Mouse (Mus musculus): ENCODE results near the gene Olfr631. TPM values are rescaled to one million over a fixed set of nuclear protein-coding genes. Genes with fewer than 3 reads are reported as not detected.

Gene Olfr631
- total RNA-seq (2014; rRNA removed) (not detected in 2 replicates), polyA plus RNA-seq (2012; rRNA removed) (not detected in 2 replicates)

GRCm38 (mm10) chr7:103928525-103928924, at the start of gene Olfr631:
TSS of gene Olfr631 (plus strand) at chr7:103928825.
- DNase-seq (ENCODE audit: extremely low read depth, low read depth, low spot score): no peak
- no peaks in the 10 kb centered on the region for H3K4me1 ChIP-seq (ENCODE audit: control insufficient read depth, insufficient read depth, low read length)
- TF ChIP-seq CTCF (IDR thresholded peaks at IDR 0.05; ENCODE audit: low read depth, low read length) (no peak), POLR2A (IDR thresholded peaks at IDR 0.05; ENCODE audit: extremely low read depth, insufficient read depth, low read length) (no peak)
- H3K4me3 ChIP-seq (ENCODE audit: insufficient read depth, low read depth, low read length): no peak within 1 kb of the TSS
- no peaks in the 10 kb centered on the region for H3K27me3 ChIP-seq (ENCODE audit: control insufficient read depth, insufficient read depth, low read length)
- H3K36me3 ChIP-seq (ENCODE audit: control insufficient read depth, insufficient read depth, low read length): no peaks in the 10 kb centered on the region
- H3K9ac ChIP-seq (ENCODE audit: low read depth, low read length): no peak within 1 kb of the TSS
- no peak within 1 kb of the TSS for H3K27ac ChIP-seq (replicated peaks; ENCODE audit: insufficient read depth, low read depth, low read length)
- H3K79me2 ChIP-seq (ENCODE audit: control insufficient read depth, insufficient read depth, low read length): no peaks in the 10 kb centered on the region

- no peaks in the 10 kb centered on the region for H3K36me3 ChIP-seq (ENCODE audit: control insufficient read depth, insufficient read depth, low read length)
- no peaks in the 10 kb centered on the region for H3K27me3 ChIP-seq (ENCODE audit: control insufficient read depth, insufficient read depth, low read length)
- H3K9ac ChIP-seq (ENCODE audit: low read depth, low read length): no peak within 1 kb of the TSS
- H3K4me1 ChIP-seq (ENCODE audit: control insufficient read depth, insufficient read depth, low read length): no peaks in the 10 kb centered on the region
- TF ChIP-seq CTCF (IDR thresholded peaks at IDR 0.05; ENCODE audit: low read depth, low read length) (no peak), POLR2A (IDR thresholded peaks at IDR 0.05; ENCODE audit: extremely low read depth, insufficient read depth, low read length) (no peak)
- no peaks in the 10 kb centered on the region for H3K79me2 ChIP-seq (ENCODE audit: control insufficient read depth, insufficient read depth, low read length)
- DNase-seq (ENCODE audit: extremely low read depth, low read depth, low spot score): no peak
- H3K4me3 ChIP-seq (ENCODE audit: insufficient read depth, low read depth, low read length): no peak within 1 kb of the TSS
- no peak within 1 kb of the TSS for H3K27ac ChIP-seq (replicated peaks; ENCODE audit: insufficient read depth, low read depth, low read length)
Observed at GRCm38 (mm10) chr7:103886152-103886551, 42.5 kb upstream of the Olfr631 start, which contains the start of gene Olfr66. TSS of gene Olfr66 (minus strand) at chr7:103886252.

GRCm38 (mm10) chr7:103894385-103894784, 34.2 kb upstream of the Olfr631 start, which contains the start of gene Olfr64:
TSS of gene Olfr64 (minus strand) at chr7:103894485.
- H3K79me2 ChIP-seq (ENCODE audit: control insufficient read depth, insufficient read depth, low read length): no peaks in the 10 kb centered on the region
- no peaks in the 10 kb centered on the region for H3K27me3 ChIP-seq (ENCODE audit: control insufficient read depth, insufficient read depth, low read length)
- DNase-seq (ENCODE audit: extremely low read depth, low read depth, low spot score): no peak
- 35% methylated on average over 1 of the region's 1 CpGs for WGBS
- no peaks in the 10 kb centered on the region for H3K36me3 ChIP-seq (ENCODE audit: control insufficient read depth, insufficient read depth, low read length)
- TF ChIP-seq POLR2A (IDR thresholded peaks at IDR 0.05; ENCODE audit: extremely low read depth, insufficient read depth, low read length): no peak
- TF ChIP-seq CTCF (IDR thresholded peaks at IDR 0.05; ENCODE audit: low read depth, low read length): no peak
- no peaks in the 10 kb centered on the region for H3K4me1 ChIP-seq (ENCODE audit: control insufficient read depth, insufficient read depth, low read length)
- H3K27ac ChIP-seq (replicated peaks; ENCODE audit: insufficient read depth, low read depth, low read length): no peak within 1 kb of the TSS
- no peak within 1 kb of the TSS for H3K4me3 ChIP-seq (ENCODE audit: insufficient read depth, low read depth, low read length)
- no peak within 1 kb of the TSS for H3K9ac ChIP-seq (ENCODE audit: low read depth, low read length)

GRCm38 (mm10) chr7:103903187-103903586, 25.4 kb upstream of the Olfr631 start, which contains the start of gene Olfr65:
TSS of gene Olfr65 (plus strand) at chr7:103903487.
- no peaks in the 10 kb centered on the region for H3K36me3 ChIP-seq (ENCODE audit: control insufficient read depth, insufficient read depth, low read length)
- TF ChIP-seq CTCF (IDR thresholded peaks at IDR 0.05; ENCODE audit: low read depth, low read length) (no peak), POLR2A (IDR thresholded peaks at IDR 0.05; ENCODE audit: extremely low read depth, insufficient read depth, low read length) (no peak)
- no peaks in the 10 kb centered on the region for H3K79me2 ChIP-seq (ENCODE audit: control insufficient read depth, insufficient read depth, low read length)
- WGBS: 66% methylated on average over 2 of the region's 2 CpGs
- no peaks in the 10 kb centered on the region for H3K27me3 ChIP-seq (ENCODE audit: control insufficient read depth, insufficient read depth, low read length)
- no peak for DNase-seq (ENCODE audit: extremely low read depth, low read depth, low spot score)
- no peak within 1 kb of the TSS for H3K4me3 ChIP-seq (ENCODE audit: insufficient read depth, low read depth, low read length)
- no peaks in the 10 kb centered on the region for H3K4me1 ChIP-seq (ENCODE audit: control insufficient read depth, insufficient read depth, low read length)
- H3K9ac ChIP-seq (ENCODE audit: low read depth, low read length): no peak within 1 kb of the TSS
- H3K27ac ChIP-seq (replicated peaks; ENCODE audit: insufficient read depth, low read depth, low read length): no peak within 1 kb of the TSS

GRCm38 (mm10) chr7:103910047-103910446, 18.6 kb upstream of the Olfr631 start:
- no peak for DNase-seq (ENCODE audit: extremely low read depth, low read depth, low spot score)
- no peaks in the 10 kb centered on the region for H3K36me3 ChIP-seq (ENCODE audit: control insufficient read depth, insufficient read depth, low read length)
- no peak overlapping the region for H3K9ac ChIP-seq (ENCODE audit: low read depth, low read length)
- no peaks in the 10 kb centered on the region for H3K4me1 ChIP-seq (ENCODE audit: control insufficient read depth, insufficient read depth, low read length)
- TF ChIP-seq POLR2A (IDR thresholded peaks at IDR 0.05; ENCODE audit: extremely low read depth, insufficient read depth, low read length) (no peak), CTCF (IDR thresholded peaks at IDR 0.05; ENCODE audit: low read depth, low read length) (no peak)
- no peaks in the 10 kb centered on the region for H3K27me3 ChIP-seq (ENCODE audit: control insufficient read depth, insufficient read depth, low read length)
- no peak overlapping the region for H3K4me3 ChIP-seq (ENCODE audit: insufficient read depth, low read depth, low read length)
- H3K79me2 ChIP-seq (ENCODE audit: control insufficient read depth, insufficient read depth, low read length): no peaks in the 10 kb centered on the region
- WGBS: 30% methylated on average over 3 of the region's 3 CpGs
- H3K27ac ChIP-seq (replicated peaks; ENCODE audit: insufficient read depth, low read depth, low read length): no peak overlapping the region

- no peak overlapping the region for H3K27ac ChIP-seq (replicated peaks; ENCODE audit: insufficient read depth, low read depth, low read length)
- H3K27me3 ChIP-seq (ENCODE audit: control insufficient read depth, insufficient read depth, low read length): no peaks in the 10 kb centered on the region
- no peaks in the 10 kb centered on the region for H3K4me1 ChIP-seq (ENCODE audit: control insufficient read depth, insufficient read depth, low read length)
- no peak for DNase-seq (ENCODE audit: extremely low read depth, low read depth, low spot score)
- no peak overlapping the region for H3K4me3 ChIP-seq (ENCODE audit: insufficient read depth, low read depth, low read length)
- no peak for TF ChIP-seq POLR2A (IDR thresholded peaks at IDR 0.05; ENCODE audit: extremely low read depth, insufficient read depth, low read length)
- no peak for TF ChIP-seq CTCF (IDR thresholded peaks at IDR 0.05; ENCODE audit: low read depth, low read length)
- no peak overlapping the region for H3K9ac ChIP-seq (ENCODE audit: low read depth, low read length)
- no peaks in the 10 kb centered on the region for H3K79me2 ChIP-seq (ENCODE audit: control insufficient read depth, insufficient read depth, low read length)
- WGBS: 47% methylated on average over 8 of the region's 8 CpGs
- H3K36me3 ChIP-seq (ENCODE audit: control insufficient read depth, insufficient read depth, low read length): no peaks in the 10 kb centered on the region
Observed at GRCm38 (mm10) chr7:103912969-103913511, 15.6 kb upstream of the Olfr631 start.
